Mouse (Mus musculus) liver, adult 2 months (tissue): ENCODE results near the gene Cenpp. TPM values are rescaled to one million over a fixed set of nuclear protein-coding genes. Genes with fewer than 3 reads are reported as not detected.

Experiments
- DNase-seq: peaks from one replicate; pipeline ENCODE4 v3.0.0-alpha.2; 2011; ENCODE audit warnings: low read depth, low spot score; ENCODE audit errors: extremely low read depth
- H3K27ac ChIP-seq: fragments of 200-500 bp; replicated peaks from 2 replicates; pipeline ENCODE4 v1.5.1; 2012; ENCODE audit warnings: low read depth, mild to moderate bottlenecking, control low read depth, inconsistent platforms, low read length; ENCODE audit not compliant: insufficient read depth
- H3K27me3 ChIP-seq: fragments of 200-500 bp; 2 replicates; pipeline ENCODE4 v1.6.1; 2012; ENCODE audit warnings: mild to moderate bottlenecking, moderate library complexity, low read length, inconsistent platforms; ENCODE audit not compliant: control insufficient read depth, insufficient read depth
- H3K36me3 ChIP-seq: fragments of 200-500 bp; 2 replicates; pipeline ENCODE4 v1.6.1; 2012; ENCODE audit warnings: low read length, inconsistent platforms; ENCODE audit not compliant: control insufficient read depth, insufficient read depth
- H3K4me1 ChIP-seq: fragments of 200-500 bp; 2 replicates; pipeline ENCODE4 v1.6.1; 2011; ENCODE audit warnings: low read length; ENCODE audit not compliant: control insufficient read depth, insufficient read depth
- H3K4me3 ChIP-seq: fragments of 200-500 bp; 2 replicates; pipeline ENCODE4 v1.5.1; 2011; ENCODE audit warnings: low read depth, mild to moderate bottlenecking, control low read depth, low read length, moderate library complexity; ENCODE audit not compliant: insufficient read depth
- H3K79me2 ChIP-seq: fragments of 200-500 bp; 2 replicates; pipeline ENCODE4 v1.6.1; 2012; ENCODE audit warnings: inconsistent platforms, mild to moderate bottlenecking, low read length, moderate library complexity; ENCODE audit not compliant: control insufficient read depth, insufficient read depth
- H3K9ac ChIP-seq: fragments of 200-500 bp; 2 replicates; pipeline ENCODE4 v1.6.1; 2012; ENCODE audit warnings: low read depth, mild to moderate bottlenecking, control low read depth, inconsistent platforms, low read length
- CTCF ChIP-seq: fragments of 200-500 bp; IDR thresholded peaks from 2 replicates; pipeline ENCODE4 v1.5.1; 2011; ENCODE audit warnings: low read depth, low read length, control low read depth
- POLR2A ChIP-seq: fragments of 200-500 bp; IDR thresholded peaks from 2 replicates; pipeline ENCODE4 v1.6.1; 2011; ENCODE audit warnings: low read length, control low read depth; ENCODE audit not compliant: insufficient read depth; ENCODE audit errors: extremely low read depth
- WGBS: fragments of 180-500 bp; shearing (Covaris S2); methylation state at CpG from one replicate; pipeline ENCODE4 v1.1.7; 2018; 5-methylcytosine and 5-hydroxymethylcytosine counted together
- polyA plus RNA-seq: library from polyadenylated mRNA; depleted of rRNA; stranded (reverse); fragments of >200 nt; gene quantifications from 2 replicates; pipeline ENCODE4 v1.2.3, GENCODE M21; 2012
- total RNA-seq: library from RNA; depleted of rRNA; stranded (reverse); fragments of >200 nt; gene quantifications from 2 replicates; pipeline ENCODE4 v1.2.3, GENCODE M21; 2014

The Cenpp gene
- total and polyA plus RNA-seq, 2 experiments, result 0.12 to 0.55 TPM

DNA sequence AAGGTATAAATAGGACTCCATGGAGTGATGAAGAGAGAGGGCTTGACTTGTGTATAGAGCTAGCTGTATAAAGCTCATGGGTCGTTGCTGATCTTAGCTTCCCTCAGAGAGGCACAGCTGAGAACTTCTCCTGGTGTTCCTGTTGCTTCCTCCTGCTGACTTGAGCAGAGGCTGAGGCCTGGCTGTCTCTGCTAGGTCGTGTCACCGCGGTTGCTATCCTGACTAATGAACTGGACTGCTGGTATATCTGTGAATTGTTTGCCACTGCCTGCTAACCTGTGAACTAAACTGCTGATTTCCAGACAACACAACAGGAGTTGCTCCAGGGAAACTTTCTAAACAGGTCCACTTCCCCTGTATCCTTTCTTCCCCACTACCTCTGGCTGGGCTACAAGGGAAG lies 182.3 kb downstream of the Cenpp start:
- no peaks in the 10 kb centered on the region for H3K79me2 ChIP-seq
- H3K4me1 ChIP-seq, result peaks cover 12% of the 10 kb centered on the region
- H3K27ac ChIP-seq, result no peak overlapping the region
- WGBS, result 87% methylated on average over 4 of the region's 4 CpGs
- no peaks in the 10 kb centered on the region for H3K36me3 ChIP-seq
- H3K9ac ChIP-seq, result no peak overlapping the region
- no peaks in the 10 kb centered on the region for H3K27me3 ChIP-seq
- H3K4me3 ChIP-seq, result no peak overlapping the region
- TF ChIP-seq CTCF, result no peak
- no peak for TF ChIP-seq POLR2A
- no peak for DNase-seq

DNA sequence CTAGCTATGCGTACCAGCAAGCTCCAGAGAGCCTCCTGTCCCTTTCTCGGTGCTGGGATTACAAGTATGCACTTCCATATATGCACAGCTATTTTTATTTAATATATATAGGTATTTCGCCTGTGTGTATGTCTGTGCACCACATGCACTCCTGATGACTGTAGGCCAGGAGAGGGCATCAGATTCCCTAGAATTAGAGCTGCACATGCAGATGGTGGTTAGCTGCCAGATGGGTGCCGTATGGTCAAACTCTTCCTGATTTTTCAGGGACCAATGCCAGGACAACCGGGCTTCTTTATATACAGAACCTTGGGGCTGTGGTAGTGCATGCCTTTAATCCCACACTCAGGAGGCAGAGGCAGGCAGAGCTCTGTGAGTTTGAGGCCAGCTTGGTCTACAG lies 183.6 kb downstream of the Cenpp start:
- no peak overlapping the region for H3K9ac ChIP-seq
- H3K27ac ChIP-seq, result no peak overlapping the region
- no peaks in the 10 kb centered on the region for H3K27me3 ChIP-seq
- peak; percentile 24; the same call in 1 of the 2 replicates for TF ChIP-seq CTCF
- TF ChIP-seq POLR2A, result no peak
- peaks cover 12% of the 10 kb centered on the region for H3K4me1 ChIP-seq
- peaks cover 6% of the 10 kb centered on the region; the same call in 1 of the 2 replicates for H3K36me3 ChIP-seq
- WGBS, result 83% methylated on average over 5 of the region's 5 CpGs
- peak; percentile 15 for DNase-seq
- H3K79me2 ChIP-seq, result no peaks in the 10 kb centered on the region
- no peak overlapping the region for H3K4me3 ChIP-seq

DNA sequence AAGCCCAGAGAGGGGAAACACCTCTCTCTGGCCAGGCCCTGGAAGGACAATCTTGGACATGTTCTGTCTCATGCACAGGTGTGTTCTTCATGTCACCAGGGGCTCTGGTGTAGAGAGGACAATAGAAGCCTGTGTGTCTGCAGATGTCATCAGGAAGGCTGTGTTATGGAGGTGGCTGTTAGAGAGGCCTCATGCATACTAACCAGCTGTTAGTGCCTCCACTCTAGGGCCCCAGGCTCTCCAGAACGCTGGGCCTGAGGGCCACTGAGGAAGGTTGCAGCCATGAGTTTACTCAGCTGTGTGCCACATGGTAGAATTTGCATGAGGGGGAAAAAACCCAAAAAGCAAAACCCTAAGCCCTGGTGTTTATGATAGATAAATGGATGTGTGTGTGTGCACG lies 185.0 kb downstream of the Cenpp start:
- TF ChIP-seq POLR2A (no peak), CTCF (no peak)
- no peak for DNase-seq
- Histone ChIP-seq H3K27me3 (no peaks in the 10 kb centered on the region), H3K27ac (no peak overlapping the region), H3K36me3 (peaks cover 12% of the 10 kb centered on the region), H3K4me3 (no peak overlapping the region), H3K9ac (no peak overlapping the region), H3K79me2 (no peaks in the 10 kb centered on the region), H3K4me1 (peaks cover 12% of the 10 kb centered on the region)
- WGBS, result 94% methylated on average over 2 of the region's 2 CpGs

DNA sequence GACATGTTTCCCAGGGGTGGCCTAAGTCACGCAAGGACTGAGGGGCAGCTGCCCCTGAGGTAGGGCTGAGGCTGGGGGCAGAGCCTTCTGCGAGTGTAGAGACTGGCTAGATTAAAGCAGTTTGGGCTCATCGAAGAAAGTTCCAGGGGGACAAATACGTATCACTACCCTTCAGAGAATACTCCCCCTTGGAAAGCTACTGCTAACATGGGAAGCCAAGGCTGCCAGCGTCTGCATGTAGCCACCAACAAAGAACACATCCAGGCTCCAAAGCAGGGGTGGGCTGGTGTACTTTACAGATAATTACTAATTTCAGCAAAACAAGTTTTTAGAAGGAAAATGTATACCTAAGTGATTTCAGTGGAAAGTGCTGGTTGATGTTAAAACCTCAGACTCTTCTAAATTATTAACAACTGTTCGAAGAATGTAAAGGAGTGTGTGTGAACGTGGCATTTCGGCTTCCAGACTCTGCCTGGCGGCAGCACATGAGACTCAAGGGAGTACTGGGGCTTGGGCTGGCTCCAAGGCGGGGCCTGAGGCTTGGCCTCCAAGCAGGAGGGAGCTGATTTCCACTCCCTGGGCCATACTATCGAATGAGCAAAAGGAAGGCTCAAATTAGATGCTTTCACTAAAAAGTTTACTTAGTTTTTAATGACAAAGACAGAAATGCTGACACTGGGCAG lies 186.1 kb downstream of the Cenpp start:
- TF ChIP-seq CTCF (no peak), POLR2A (no peak)
- no peak for DNase-seq

DNA sequence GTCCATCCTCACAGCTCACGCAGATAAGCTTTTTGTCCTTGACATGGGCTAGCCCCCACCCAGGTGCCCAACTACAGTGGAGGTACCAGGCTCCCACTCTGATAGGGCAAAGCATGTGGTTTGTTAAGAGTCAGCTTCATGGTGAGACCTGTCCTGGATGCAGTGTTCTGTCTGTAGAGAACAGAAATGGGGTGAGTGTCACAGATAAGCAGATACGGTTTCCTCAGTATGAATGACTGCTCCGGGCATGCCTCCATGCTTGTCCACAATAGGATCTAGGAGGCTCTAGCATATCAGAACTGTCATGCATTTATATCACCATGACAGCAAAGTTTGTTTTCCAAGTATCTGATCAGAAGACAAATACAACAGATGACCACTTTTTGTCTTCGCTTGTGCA lies 186.7 kb downstream of the Cenpp start:
- H3K27me3 ChIP-seq, result no peaks in the 10 kb centered on the region
- H3K79me2 ChIP-seq, result no peaks in the 10 kb centered on the region
- peaks cover 19% of the 10 kb centered on the region for H3K36me3 ChIP-seq
- H3K4me1 ChIP-seq, result no peaks in the 10 kb centered on the region
- H3K4me3 ChIP-seq, result no peak overlapping the region
- no peak overlapping the region for H3K9ac ChIP-seq
- no peak for TF ChIP-seq CTCF
- TF ChIP-seq POLR2A, result no peak
- H3K27ac ChIP-seq, result no peak overlapping the region
- DNase-seq, result no peak
- 98% methylated on average over 4 of the region's 4 CpGs for WGBS

More for the DNA sequence above, 186.1 kb downstream of the Cenpp start:
- Histone ChIP-seq H3K9ac (no peak overlapping the region), H3K79me2 (no peaks in the 10 kb centered on the region), H3K27me3 (no peaks in the 10 kb centered on the region), H3K27ac (no peak overlapping the region), H3K4me1 (peaks cover 4% of the 10 kb centered on the region), H3K36me3 (peaks cover 18% of the 10 kb centered on the region), H3K4me3 (no peak overlapping the region)
- WGBS, result 88% methylated on average over 11 of the region's 11 CpGs

DNA sequence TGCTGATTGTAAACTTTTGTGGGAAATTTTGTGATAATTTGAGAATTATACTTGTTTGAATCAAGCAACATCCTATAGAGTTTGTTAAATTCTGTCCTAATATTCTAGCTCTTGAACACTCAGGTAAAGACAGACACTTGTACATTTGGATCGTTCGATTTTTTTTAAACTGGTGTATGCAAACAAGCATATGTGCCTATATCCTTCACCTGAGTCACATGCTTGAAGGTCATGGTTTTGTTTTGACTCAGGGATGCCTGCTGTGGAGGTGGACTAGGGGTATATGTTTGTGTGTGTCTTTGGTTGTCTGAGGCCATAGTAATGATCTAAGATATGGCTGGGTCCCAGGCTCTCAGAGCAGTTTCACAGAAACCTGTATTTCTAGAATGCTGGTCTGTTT lies 189.7 kb downstream of the Cenpp start:
- H3K36me3 ChIP-seq, result peaks cover 29% of the 10 kb centered on the region
- TF ChIP-seq CTCF (no peak), POLR2A (no peak)
- 90% methylated on average over 2 of the region's 2 CpGs for WGBS
- H3K27me3 ChIP-seq, result no peaks in the 10 kb centered on the region
- H3K4me1 ChIP-seq, result no peaks in the 10 kb centered on the region; the same call in 1 of the 2 replicates
- H3K79me2 ChIP-seq, result no peaks in the 10 kb centered on the region
- H3K4me3 ChIP-seq, result no peak overlapping the region
- H3K27ac ChIP-seq, result no peak overlapping the region
- DNase-seq, result no peak
- H3K9ac ChIP-seq, result no peak overlapping the region
